ENCODE assay signal across 13 mouse cellular contexts in the genomic region with DNA sequence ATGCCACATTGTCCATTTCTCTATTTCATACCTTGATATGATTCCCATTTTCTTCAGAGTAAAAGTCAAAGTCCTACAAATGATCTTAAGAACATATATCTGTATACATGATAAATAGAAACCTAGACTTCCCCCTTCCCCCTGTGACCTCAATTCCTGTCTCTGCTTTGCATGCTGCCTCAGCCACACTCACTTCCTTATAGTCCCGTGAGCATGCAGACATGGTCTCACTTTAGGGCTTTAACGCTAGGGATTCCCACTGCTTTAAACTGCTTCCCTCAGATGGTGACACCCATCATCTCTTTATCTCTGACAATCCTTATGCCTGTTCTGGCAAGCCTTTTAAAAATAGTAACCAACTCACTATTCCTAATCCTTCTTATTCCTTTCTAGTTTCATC. TPM values are rescaled to one million over a fixed set of nuclear protein-coding genes. Genes with fewer than 3 reads are reported as not detected.
A peak's percentile ranks its signal among the peaks of the same experiment; 100 is the strongest.
DNase-seq lines count a peak whose midpoint lies in the region; ATAC-seq lines count a peak whose summit lies in the region.
"Had no signal": no experiment of that assay in that cellular context is flagged by ENCODE, and none has a peak within 500 bp of the region (broad histone marks: within the 10 kb centered on the region; RNA-seq: fewer than 3 reads in every experiment).

No protein-coding gene starts in this region.

- no peaks in the 10 kb centered on the region for H3K4me1 ChIP-seq in heart, embryonic 11.5 days (ENCODE audit: control insufficient read depth, insufficient read depth, low read length)
- no peaks in the 10 kb centered on the region for H3K4me1 ChIP-seq in heart, embryonic 12.5 days (replicated peaks)
- H3K4me1 ChIP-seq: hindbrain, embryonic 10.5 days had no signal

- no peak overlapping the region for H3K9ac ChIP-seq in heart, embryonic 11.5 days (ENCODE audit: low read depth, low read length)
- H3K9ac ChIP-seq in heart, embryonic 12.5 days: no peak overlapping the region

- no peaks in the 10 kb centered on the region; the same call in 1 of the 2 replicates for H3K79me2 ChIP-seq in macrophage (ENCODE audit: inconsistent target)

- 0 out of 2 replicates have a peak overlapping the region, but pooled peaks have one; percentile 75 for H3K27ac ChIP-seq in heart, embryonic 11.5 days (ENCODE audit: low read depth, low read length)
- no peak overlapping the region for H3K27ac ChIP-seq in heart, embryonic 12.5 days (ENCODE audit: poor library complexity, severe bottlenecking)
- peak overlapping the region; percentile 95 for H3K27ac ChIP-seq in macrophage
- H3K27ac ChIP-seq: hindbrain, embryonic 10.5 days had no signal

- no peaks in the 10 kb centered on the region for H3K27me3 ChIP-seq in heart, embryonic 11.5 days (ENCODE audit: control insufficient read depth, insufficient read depth, low read length)
- H3K27me3 ChIP-seq in heart, embryonic 12.5 days (replicated peaks): no peaks in the 10 kb centered on the region

- H3K36me3 ChIP-seq in heart, embryonic 11.5 days (ENCODE audit: control insufficient read depth, insufficient read depth, low read length): no peaks in the 10 kb centered on the region
- no peaks in the 10 kb centered on the region for H3K36me3 ChIP-seq in heart, embryonic 12.5 days
- H3K36me3 ChIP-seq in macrophage (ENCODE audit: inconsistent target): no peaks in the 10 kb centered on the region
- H3K36me3 ChIP-seq: hindbrain, embryonic 10.5 days had no signal

- 53% methylated on average over 2 of the region's 2 CpGs for WGBS in heart, embryonic 11.5 days (ENCODE audit: insufficient replicate concordance)
- 61% methylated on average over 2 of the region's 2 CpGs for WGBS in heart, embryonic 12.5 days
- WGBS in macrophage (ENCODE audit: missing documents): 0% methylated on average over 2 of the region's 2 CpGs

- no peak overlapping the region for H3K4me2 ChIP-seq in heart, embryonic 11.5 days
- no peak overlapping the region for H3K4me2 ChIP-seq in heart, embryonic 12.5 days

- DNase-seq in A20 (ENCODE audit: low read depth, low spot score): peak; percentile 47
- DNase-seq in T-cell, adult 2 months (ENCODE audit: low spot score): peak; percentile 3
- DNase-seq in testis, postnatal 14 days (ENCODE audit: low spot score): no peak
- no peak for DNase-seq in left cerebral cortex, adult 11 months (ENCODE audit: low spot score)
- DNase-seq in kidney, postnatal 10 days: no peak
- DNase-seq: layer of hippocampus, postnatal 36 days; midbrain, embryonic 14.5 days; right cerebral cortex, postnatal 4 days; thymus, postnatal 25 days had no signal

- no peaks in the 10 kb centered on the region for H3K9me3 ChIP-seq in heart, embryonic 11.5 days (replicated peaks; ENCODE audit: control insufficient read depth, low read length)
- no peaks in the 10 kb centered on the region for H3K9me3 ChIP-seq in heart, embryonic 12.5 days (replicated peaks)
- H3K9me3 ChIP-seq: hindbrain, embryonic 10.5 days had no signal

- H3K4me3 ChIP-seq in heart, embryonic 11.5 days (ENCODE audit: low read depth, low read length): no peak overlapping the region
- H3K4me3 ChIP-seq in heart, embryonic 12.5 days: no peak overlapping the region
- H3K4me3 ChIP-seq in macrophage (ENCODE audit: inconsistent target): no peak overlapping the region
- H3K4me3 ChIP-seq: hindbrain, embryonic 10.5 days had no signal

- ATAC-seq in heart, embryonic 11.5 days (replicated peaks; ENCODE audit: insufficient number of reproducible peaks, low FRiP score, low TSS enrichment): no peak
- no peak for ATAC-seq in heart, embryonic 12.5 days (ENCODE audit: insufficient number of reproducible peaks, low FRiP score)

RNA-seq across cellular contexts. Expression of a gene that starts 33.5 kb away (rescaled TPM):
- polyA plus RNA-seq in heart, embryonic 11.5 days (2014; fragmentation: Nextera tagmentation; extraction: Ambion mirVana): 94.3 and 104 TPM in 2 replicates
- polyA plus RNA-seq in heart, embryonic 12.5 days (2016; fragmentation: Nextera tagmentation; extraction: Ambion mirVana): 101 TPM in 2 replicates
- total RNA-seq in macrophage (2018; cell fraction: chromatin; rRNA removed): 1,000 to 10,000 TPM in 3 of 26 experiments, 100 to 1,000 TPM in 23; 379 to 1,083 (median 632) TPM
- 100 to 1,000 TPM in 22 of 26 experiments, 10 to 100 TPM in 4; 93.4 to 277 (median 163) TPM for total RNA-seq in macrophage (2018; cell fraction: cytosol; rRNA removed)
- 100 to 1,000 TPM; 320 to 861 (median 504) TPM for total RNA-seq in macrophage (2018; cell fraction: nucleus; rRNA removed)
- 95.0 to 177 TPM (median 143 TPM) in 3 replicates for polyA plus RNA-seq in macrophage (2018)

Comparison
In these comparisons a context has a peak if more than half of its experiments do, and no peak if none do; other contexts are left out.
1. DNase-seq: peak in A20 (single experiment) and T-cell, adult 2 months (single experiment); none in testis, postnatal 14 days (single experiment), left cerebral cortex, adult 11 months (single experiment) and kidney, postnatal 10 days (single experiment).